Mouse (Mus musculus) kidney, postnatal 0 days (tissue): ENCODE data around the gene Psmd3. TPM values are rescaled to one million over a fixed set of nuclear protein-coding genes. Genes with fewer than 3 reads are reported as not detected.
"Not testable (repeated sequence)": the region's sequence is repeated elsewhere in the genome, so short reads cannot be mapped to it uniquely, and the experiment has no call there.

Experiments used
- ATAC-seq: fragments of 200-750 bp; cut with Nextera tagmentation; replicated peaks from 2 replicates; pipeline ENCODE4 v1.8.0; 2017; ENCODE audit warnings: low read depth, moderate number of reproducible peaks, moderate TSS enrichment, moderate library complexity; ENCODE audit not compliant: low FRiP score
- DNase-seq: peaks from one replicate; pipeline ENCODE4 v3.0.0-alpha.2; 2016; ENCODE audit warnings: low spot score
- H3K27ac ChIP-seq: fragments of 300-500 bp; sonication (generic); 2 replicates; pipeline ENCODE4 v1.5.1; 2014; ENCODE audit warnings: mild to moderate bottlenecking
- H3K27me3 ChIP-seq: fragments of 300-500 bp; sonication (generic); 2 replicates; pipeline ENCODE4 v1.6.1; 2014; ENCODE audit warnings: low read length, mixed read lengths; ENCODE audit not compliant: insufficient read depth
- H3K36me3 ChIP-seq: fragments of 300-500 bp; sonication (generic); 2 replicates; pipeline ENCODE4 v1.6.1; 2014; ENCODE audit warnings: low read length, mixed read lengths; ENCODE audit not compliant: insufficient read depth
- H3K4me1 ChIP-seq: fragments of 300-500 bp; sonication (generic); replicated peaks from 2 replicates; pipeline ENCODE4 v1.6.1; 2014; ENCODE audit warnings: antibody characterized with exemption, low read length, mixed read lengths; ENCODE audit not compliant: insufficient read depth
- H3K4me2 ChIP-seq: fragments of 300-500 bp; sonication (generic); 2 replicates; pipeline ENCODE4 v1.6.1; 2014; ENCODE audit warnings: mild to moderate bottlenecking, low read length, moderate library complexity, mixed read lengths
- H3K4me3 ChIP-seq: fragments of 300-500 bp; sonication (generic); replicated peaks from 2 replicates; pipeline ENCODE4 v1.5.1; 2014; ENCODE audit warnings: low read depth, low read length
- H3K9ac ChIP-seq: fragments of 300-500 bp; sonication (generic); 2 replicates; pipeline ENCODE4 v1.6.1; 2014; ENCODE audit warnings: low read depth, low read length
- H3K9me3 ChIP-seq: fragments of 300-500 bp; sonication (generic); replicated peaks from 2 replicates; pipeline ENCODE4 v1.6.1; 2016; ENCODE audit warnings: low read length, inconsistent platforms, mixed read lengths
- CTCF ChIP-seq: IDR thresholded peaks from 2 replicates; pipeline ENCODE4 v1.5.1; 2016; ENCODE audit warnings: antibody characterized with exemption, low read depth, mild to moderate bottlenecking, moderate library complexity
- WGBS: fragments of 180-500 bp; shearing (Covaris S2); extraction: QIAGEN DNeasy Blood & Tissue Kit; methylation state at CpG from one replicate; pipeline ENCODE4 v1.1.7; 2014; 5-methylcytosine and 5-hydroxymethylcytosine counted together
- polyA plus RNA-seq: library from polyadenylated mRNA; unstranded; fragments of >200 nt; fragmentation: Nextera tagmentation; extraction: Ambion mirVana; gene quantifications from 2 replicates; pipeline ENCODE4 v1.2.1, GENCODE M21; 2015

Psmd3 gene
- polyA plus RNA-seq, 1 experiment from 2014 or later = 234 TPM

- H3K9ac ChIP-seq = 0 out of 2 replicates have a peak overlapping the region, but pooled peaks have one; percentile 1
- ATAC-seq (no peak), DNase-seq (no peak)
- 74% methylated on average over 4 of the region's 4 CpGs for WGBS
- 0 out of 2 replicates have a peak, but pooled peaks cover 21% of the 10 kb centered on the region for H3K36me3 ChIP-seq
- H3K4me3 ChIP-seq = no peak overlapping the region
- H3K4me2 ChIP-seq = no peak overlapping the region; the same call in 1 of the 2 replicates
- H3K4me1 ChIP-seq = peaks cover 42% of the 10 kb centered on the region
- TF ChIP-seq CTCF = no peak
- H3K27ac ChIP-seq = peak overlapping the region; percentile 51
- H3K9me3 ChIP-seq = no peaks in the 10 kb centered on the region
- H3K27me3 ChIP-seq = no peaks in the 10 kb centered on the region
Observed at GRCm38 (mm10) chr11:98711046-98711434, 28.7 kb downstream of the Psmd3 start.

DNA sequence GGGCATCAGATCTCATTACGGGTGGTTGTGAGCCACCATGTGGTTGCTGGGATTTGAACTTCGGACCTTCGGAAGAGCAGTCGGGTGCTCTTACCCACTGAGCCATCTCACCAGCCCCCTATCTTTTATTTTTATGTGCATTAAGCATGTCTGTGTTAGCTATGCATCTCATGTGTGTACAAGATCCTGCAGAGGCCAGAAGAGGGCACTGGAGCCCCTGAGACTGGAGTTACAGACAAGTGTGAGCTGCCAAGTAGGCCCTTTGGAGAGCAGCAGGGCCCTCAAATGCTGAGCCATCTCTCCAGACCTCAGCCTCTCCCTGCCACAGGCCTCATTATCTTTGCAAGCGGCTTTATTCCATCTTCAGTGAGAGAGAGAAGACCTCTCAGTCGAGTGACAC, 29.7 kb downstream of the Psmd3 start:
- DNase-seq, H3K4me2 ChIP-seq, H3K9me3 ChIP-seq, H3K4me3 ChIP-seq, ATAC-seq, H3K9ac ChIP-seq, H3K27me3 ChIP-seq, H3K27ac ChIP-seq: not testable (repeated sequence)
- WGBS = 86% methylated on average over 5 of the region's 6 CpGs
- peaks cover 41% of the 10 kb centered on the region for H3K4me1 ChIP-seq
- H3K36me3 ChIP-seq = 0 out of 2 replicates have a peak, but pooled peaks cover 18% of the 10 kb centered on the region
- TF ChIP-seq CTCF = peak; percentile 68

DNA sequence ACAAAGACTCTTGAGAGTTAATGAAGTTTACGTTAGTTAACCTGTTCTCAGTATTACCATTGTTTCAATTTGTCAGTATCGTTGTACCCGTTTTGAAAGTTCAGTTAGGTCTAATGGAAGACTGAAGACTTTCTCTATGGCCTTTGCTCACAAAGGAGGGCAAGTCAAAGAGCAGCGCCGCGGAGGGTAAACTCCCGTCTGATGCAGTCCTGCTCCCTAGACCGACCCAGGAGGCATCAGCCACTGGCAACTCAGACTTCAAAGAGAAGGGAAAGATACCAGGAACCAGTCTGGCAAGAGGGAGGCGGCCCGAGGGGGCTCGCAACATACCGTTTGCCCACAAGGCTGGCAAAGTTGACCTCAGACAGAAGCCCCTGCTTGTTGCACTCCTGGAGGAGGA, 31.3 kb downstream of the Psmd3 start:
- no peaks in the 10 kb centered on the region for H3K27me3 ChIP-seq
- H3K36me3 ChIP-seq = 0 out of 2 replicates have a peak, but pooled peaks cover 25% of the 10 kb centered on the region
- no peak for TF ChIP-seq CTCF
- no peak overlapping the region for H3K27ac ChIP-seq
- no peak for DNase-seq
- no peak for ATAC-seq
- H3K9ac ChIP-seq = no peak overlapping the region
- H3K4me2 ChIP-seq = no peak overlapping the region
- H3K4me3 ChIP-seq = no peak overlapping the region
- no peaks in the 10 kb centered on the region for H3K9me3 ChIP-seq
- 59% methylated on average over 12 of the region's 12 CpGs for WGBS
- H3K4me1 ChIP-seq = peaks cover 29% of the 10 kb centered on the region

- Histone ChIP-seq H3K27me3 (no peaks in the 10 kb centered on the region), H3K27ac (no peak overlapping the region), H3K4me2 (no peak overlapping the region), H3K9ac (no peak overlapping the region), H3K4me1 (peaks cover 8% of the 10 kb centered on the region; the same call in 1 of the 2 replicates), H3K9me3 (no peaks in the 10 kb centered on the region), H3K4me3 (no peak overlapping the region), H3K36me3 (0 out of 2 replicates have a peak, but pooled peaks cover 25% of the 10 kb centered on the region)
- no peak; the same call in 1 of the 2 replicates for TF ChIP-seq CTCF
- DNase-seq (no peak), ATAC-seq (no peak)
- WGBS = 88% methylated on average over 9 of the region's 9 CpGs
Observed at GRCm38 (mm10) chr11:98715946-98716345, 33.6 kb downstream of the Psmd3 start.

DNA sequence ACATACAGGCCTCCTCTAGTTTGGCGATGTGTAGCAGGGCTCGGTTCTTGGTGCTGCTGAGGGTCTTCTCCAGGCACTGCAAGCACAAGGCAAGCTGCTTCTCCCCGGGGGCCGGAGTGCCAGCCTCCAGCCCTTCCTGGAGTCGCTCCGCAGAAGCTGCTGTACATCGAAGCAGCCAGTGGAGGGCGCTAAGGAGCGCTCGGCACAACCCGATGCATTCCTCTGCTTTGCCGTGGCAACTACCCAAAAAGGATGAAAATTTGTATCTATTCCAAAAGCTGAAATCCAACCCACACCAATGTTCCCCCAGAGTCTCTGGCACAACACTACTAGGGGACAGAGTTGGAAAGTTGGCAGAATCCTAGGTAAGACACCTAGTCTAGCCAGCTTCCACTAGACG, 35.5 kb downstream of the Psmd3 start:
- Histone ChIP-seq H3K4me1 (peaks cover 11% of the 10 kb centered on the region), H3K4me2 (no peak overlapping the region), H3K36me3 (0 out of 2 replicates have a peak, but pooled peaks cover 13% of the 10 kb centered on the region), H3K27ac (no peak overlapping the region), H3K4me3 (no peak overlapping the region), H3K9me3 (no peaks in the 10 kb centered on the region), H3K9ac (no peak overlapping the region), H3K27me3 (no peaks in the 10 kb centered on the region)
- ATAC-seq = no peak
- peak; percentile 82 for TF ChIP-seq CTCF
- 17% methylated on average over 13 of the region's 13 CpGs for WGBS
- peak; percentile 67 for DNase-seq

DNA sequence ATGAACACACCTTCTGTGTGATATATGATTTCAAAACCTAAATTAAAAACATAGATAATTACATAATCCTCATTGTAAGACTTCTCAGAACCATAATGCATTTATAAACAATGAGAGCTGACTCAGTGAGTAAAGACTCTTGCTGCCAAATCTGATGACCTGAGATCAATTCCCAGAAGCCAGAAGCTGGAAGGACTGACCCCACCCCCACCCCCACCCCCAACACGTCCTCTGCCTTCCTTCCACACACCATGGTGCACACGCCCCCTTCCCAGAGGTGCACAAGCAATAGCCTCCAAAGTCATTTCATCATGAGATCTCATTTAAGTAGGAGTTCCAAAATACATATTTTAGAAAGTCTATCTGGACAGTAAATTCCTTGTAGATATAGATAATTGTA, 38.4 kb downstream of the Psmd3 start:
- Histone ChIP-seq H3K9me3 (no peaks in the 10 kb centered on the region), H3K27ac (no peak overlapping the region), H3K4me1 (peaks cover 9% of the 10 kb centered on the region), H3K9ac (no peak overlapping the region), H3K27me3 (no peaks in the 10 kb centered on the region), H3K4me3 (no peak overlapping the region), H3K36me3 (0 out of 2 replicates have a peak, but pooled peaks cover 13% of the 10 kb centered on the region), H3K4me2 (no peak overlapping the region)
- no peak for TF ChIP-seq CTCF
- ATAC-seq = no peak
- no peak for DNase-seq
- 69% methylated on average over 2 of the region's 2 CpGs for WGBS
